Mouse (Mus musculus): ENCODE measurements at regions not wholly inside any gene's neighbourhood (a gene's known extent, or its start where the extent isn't known, plus 50 kb on each side); places are given as distances from the start of the nearest gene placed in this dataset.

DNA sequence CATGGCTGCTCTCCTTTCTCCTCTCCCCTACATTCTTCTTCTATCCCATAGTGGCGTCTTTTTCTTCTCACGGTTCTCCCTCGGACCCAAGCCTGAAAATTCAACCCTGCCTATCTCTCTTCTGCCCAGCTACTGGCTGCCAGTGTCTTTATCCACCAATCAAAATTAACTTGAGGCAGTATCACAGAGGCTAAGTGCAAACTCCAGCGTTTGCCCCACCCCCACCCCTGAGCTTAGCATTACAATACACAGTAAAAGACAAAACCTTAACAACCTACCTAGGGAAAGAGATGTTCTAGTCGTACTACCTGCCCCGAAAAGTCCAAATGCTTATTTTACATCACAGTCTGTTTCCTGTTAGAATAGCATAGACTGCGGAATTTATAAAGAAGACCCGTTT, 93.2 kb downstream of the Arl4c start:
- TF ChIP-seq CTCF (IDR thresholded peaks at IDR 0.05): no peak
- TF ChIP-seq EP300 (IDR thresholded peaks at IDR 0.05): no peak
